Comparison of ENCODE assay signal across 9 mouse cellular contexts in genomic region chr8:54779317-54780133, GRCm38 (mm10).
A peak's percentile ranks its signal among the peaks of the same experiment; 100 is the strongest.
DNase-seq lines count a peak whose midpoint lies in the region; ATAC-seq and TF ChIP-seq lines count a peak whose summit lies in the region.
"Had no signal": no experiment of that assay in that cellular context is flagged by ENCODE, and none has a peak within 500 bp of the region (broad histone marks: within the 10 kb centered on the region; RNA-seq: fewer than 3 reads in every experiment).

No protein-coding gene starts in this region.

- ATAC-seq in embryonic facial prominence, embryonic 11.5 days (replicated peaks; ENCODE audit: insufficient number of reproducible peaks, low FRiP score, low TSS enrichment, low read depth), result peak; percentile 69
- ATAC-seq in heart, embryonic 15.5 days (replicated peaks; ENCODE audit: insufficient number of reproducible peaks, insufficient read depth, low FRiP score, low read depth), result peak; percentile 64
- peak; percentile 87 for ATAC-seq in kidney, embryonic 15.5 days (replicated peaks; ENCODE audit: low FRiP score)
- peak; percentile 29; the same call in 1 of the 2 replicates for ATAC-seq in liver, embryonic 13.5 days (ENCODE audit: low read depth)
- ATAC-seq in activated CD4-positive, CD25-positive, alpha-beta regulatory T cell, adult 4 months, result no peak
- ATAC-seq: Patski had no signal

- under 1% methylated on average over 23 of the region's 23 CpGs for WGBS in embryonic facial prominence, embryonic 11.5 days
- WGBS in heart, embryonic 15.5 days, result under 1% methylated on average over 23 of the region's 23 CpGs
- under 1% methylated on average over 23 of the region's 23 CpGs for WGBS in kidney, embryonic 15.5 days
- under 1% methylated on average over 23 of the region's 23 CpGs for WGBS in liver, embryonic 13.5 days (ENCODE audit: insufficient replicate concordance)

- no peak for TF ChIP-seq POLR2A in myocyte (IDR thresholded peaks at IDR 0.05; ENCODE audit: insufficient read length, low read depth)

- H3K9me3 ChIP-seq in embryonic facial prominence, embryonic 11.5 days (replicated peaks; ENCODE audit: control insufficient read depth, low read length), result no peaks in the 10 kb centered on the region
- H3K9me3 ChIP-seq in heart, embryonic 15.5 days (replicated peaks), result no peaks in the 10 kb centered on the region
- no peaks in the 10 kb centered on the region for H3K9me3 ChIP-seq in kidney, embryonic 15.5 days (replicated peaks)
- H3K9me3 ChIP-seq in liver, embryonic 13.5 days (replicated peaks), result no peaks in the 10 kb centered on the region

- peak overlapping the region; percentile 57 for H3K9ac ChIP-seq in embryonic facial prominence, embryonic 11.5 days (replicated peaks; ENCODE audit: low read length)
- peak overlapping the region; percentile 49 for H3K9ac ChIP-seq in heart, embryonic 15.5 days
- H3K9ac ChIP-seq in kidney, embryonic 15.5 days, result peak overlapping the region; percentile 50; the same call in 1 of the 2 replicates
- no peak overlapping the region for H3K9ac ChIP-seq in liver, embryonic 13.5 days

- H3K4me3 ChIP-seq in embryonic facial prominence, embryonic 11.5 days (ENCODE audit: low read depth, low read length), result peak overlapping the region; percentile 31
- peak overlapping the region; percentile 57 for H3K4me3 ChIP-seq in heart, embryonic 15.5 days
- H3K4me3 ChIP-seq in kidney, embryonic 15.5 days (replicated peaks), result peak overlapping the region; percentile 46
- peak overlapping the region; percentile 36 for H3K4me3 ChIP-seq in liver, embryonic 13.5 days (replicated peaks)
- H3K4me3 ChIP-seq in myocyte, result no peak overlapping the region

- H3K4me1 ChIP-seq in embryonic facial prominence, embryonic 11.5 days (ENCODE audit: control insufficient read depth, insufficient read depth, low read length), result no peaks in the 10 kb centered on the region
- H3K4me1 ChIP-seq in heart, embryonic 15.5 days (replicated peaks), result peaks cover 10% of the 10 kb centered on the region; the same call in 1 of the 2 replicates
- H3K4me1 ChIP-seq in kidney, embryonic 15.5 days, result peaks cover 13% of the 10 kb centered on the region
- H3K4me1 ChIP-seq in liver, embryonic 13.5 days (replicated peaks), result no peaks in the 10 kb centered on the region; the same call in 1 of the 2 replicates

- H3K79me2 ChIP-seq in myocyte (ENCODE audit: control insufficient read depth, insufficient read depth), result no peaks in the 10 kb centered on the region

- H3ac ChIP-seq in myocyte (ENCODE audit: control insufficient read depth, insufficient read length), result no peak overlapping the region

- no peaks in the 10 kb centered on the region; the same call in 1 of the 2 replicates for H3K27me3 ChIP-seq in embryonic facial prominence, embryonic 11.5 days (ENCODE audit: control insufficient read depth, insufficient read depth, low read length)
- no peaks in the 10 kb centered on the region for H3K27me3 ChIP-seq in heart, embryonic 15.5 days
- H3K27me3 ChIP-seq in kidney, embryonic 15.5 days, result no peaks in the 10 kb centered on the region
- no peaks in the 10 kb centered on the region for H3K27me3 ChIP-seq in liver, embryonic 13.5 days
- no peaks in the 10 kb centered on the region for H3K27me3 ChIP-seq in myocyte (ENCODE audit: control insufficient read depth, insufficient read depth, insufficient read length)

- H3K27ac ChIP-seq in embryonic facial prominence, embryonic 11.5 days (replicated peaks; ENCODE audit: low read depth, low read length), result no peak overlapping the region
- peak overlapping the region; percentile 33; the same call in 1 of the 2 replicates for H3K27ac ChIP-seq in heart, embryonic 15.5 days
- peak overlapping the region; percentile 67 for H3K27ac ChIP-seq in kidney, embryonic 15.5 days
- no peak overlapping the region for H3K27ac ChIP-seq in liver, embryonic 13.5 days

- no peaks in the 10 kb centered on the region for H3K36me3 ChIP-seq in embryonic facial prominence, embryonic 11.5 days (replicated peaks; ENCODE audit: control insufficient read depth, insufficient read depth, low read depth, low read length)
- no peaks in the 10 kb centered on the region for H3K36me3 ChIP-seq in heart, embryonic 15.5 days
- H3K36me3 ChIP-seq in kidney, embryonic 15.5 days, result no peaks in the 10 kb centered on the region
- H3K36me3 ChIP-seq in liver, embryonic 13.5 days, result no peaks in the 10 kb centered on the region
- no peaks in the 10 kb centered on the region for H3K36me3 ChIP-seq in myocyte (ENCODE audit: control insufficient read depth, insufficient read depth)

- H3K4me2 ChIP-seq in embryonic facial prominence, embryonic 11.5 days (ENCODE audit: low read depth, low read length), result peak overlapping the region; percentile 65
- peak overlapping the region; percentile 82 for H3K4me2 ChIP-seq in heart, embryonic 15.5 days
- H3K4me2 ChIP-seq in kidney, embryonic 15.5 days, result peak overlapping the region; percentile 82
- H3K4me2 ChIP-seq in liver, embryonic 13.5 days, result peak overlapping the region; percentile 62
- H3K4me2 ChIP-seq in myocyte (ENCODE audit: low read depth), result peak overlapping the region; percentile 37

- DNase-seq in ovary, postnatal 36 days (ENCODE audit: low spot score), result peak; percentile 16
- no peak for DNase-seq in ovary, postnatal 14 days (ENCODE audit: low spot score)
- DNase-seq in embryonic facial prominence, embryonic 11.5 days (ENCODE audit: low spot score), result peak; percentile 53
- no peak for DNase-seq in liver, embryonic 13.5 days

TF ChIP-seq in myocyte, 11 proteins besides CTCF, POLR2A, EP300 and RAD21:
- no peak for TF ChIP-seq MYOG (IDR thresholded peaks at IDR 0.05; ENCODE audit: control insufficient read depth in 1 of 3, insufficient read depth in 1 of 3, insufficient read length in 2 of 3, low read depth in 2 of 3)
- no peak for TF ChIP-seq USF1 (IDR thresholded peaks at IDR 0.05; ENCODE audit: low read depth)
- no peak for TF ChIP-seq E2F4 (IDR thresholded peaks at IDR 0.05; ENCODE audit: insufficient read depth)

Comparison
In these comparisons a context has a peak if more than half of its experiments do, and no peak if none do; other contexts are left out.
1. DNase-seq: peak in ovary, postnatal 36 days (single experiment) and embryonic facial prominence, embryonic 11.5 days (single experiment); none in ovary, postnatal 14 days (single experiment) and liver, embryonic 13.5 days (single experiment).
2. H3K27ac ChIP-seq: peak in heart, embryonic 15.5 days (single experiment) and kidney, embryonic 15.5 days (single experiment); none in embryonic facial prominence, embryonic 11.5 days (single experiment) and liver, embryonic 13.5 days (single experiment).
3. Peak in every context shown above with its lines, with median percentiles within 50 percentile points of each other: H3K4me2 ChIP-seq.